Mouse (Mus musculus) kidney, embryonic 14.5 days (tissue): ENCODE measurements around the gene Spata18. TPM values are rescaled to one million over a fixed set of nuclear protein-coding genes. Genes with fewer than 3 reads are reported as not detected.
A peak's percentile ranks its signal among the peaks of the same experiment; 100 is the strongest.

Experiments
- ATAC-seq: fragments of 200-750 bp; cut with Nextera tagmentation; 2 replicates; pipeline ENCODE4 v1.8.0; 2017; ENCODE audit warnings: moderate number of reproducible peaks, mild to moderate bottlenecking, moderate TSS enrichment, moderate library complexity; ENCODE audit not compliant: low FRiP score, low TSS enrichment
- H3K27ac ChIP-seq: fragments of 300-500 bp; sonication (generic); 2 replicates; pipeline ENCODE4 v1.5.1; 2014; ENCODE audit warnings: low read depth, mild to moderate bottlenecking, low read length, moderate library complexity, mixed read lengths
- H3K27me3 ChIP-seq: fragments of 300-500 bp; sonication (generic); 2 replicates; pipeline ENCODE4 v1.6.1; 2014; ENCODE audit warnings: mild to moderate bottlenecking, low read length; ENCODE audit not compliant: control insufficient read depth, insufficient read depth
- H3K36me3 ChIP-seq: fragments of 300-500 bp; sonication (generic); 2 replicates; pipeline ENCODE4 v1.6.1; 2014; ENCODE audit warnings: low read length, mixed read lengths; ENCODE audit not compliant: control insufficient read depth, insufficient read depth
- H3K4me1 ChIP-seq: fragments of 300-500 bp; sonication (generic); 2 replicates; pipeline ENCODE4 v1.6.1; 2014; ENCODE audit warnings: low read length, mixed read lengths; ENCODE audit not compliant: control insufficient read depth, insufficient read depth
- H3K4me2 ChIP-seq: fragments of 300-500 bp; sonication (generic); replicated peaks from 2 replicates; pipeline ENCODE4 v1.6.1; 2014; ENCODE audit warnings: low read depth, mild to moderate bottlenecking, low read length
- H3K4me3 ChIP-seq: fragments of 300-500 bp; sonication (generic); 2 replicates; pipeline ENCODE4 v1.5.1; 2014; ENCODE audit warnings: mild to moderate bottlenecking, low read length
- H3K9ac ChIP-seq: fragments of 300-500 bp; sonication (generic); 2 replicates; pipeline ENCODE4 v1.6.1; 2014; ENCODE audit warnings: low read depth, mild to moderate bottlenecking, low read length, moderate library complexity
- H3K9me3 ChIP-seq: fragments of 300-500 bp; sonication (generic); 2 replicates; pipeline ENCODE4 v1.6.1; 2016; ENCODE audit warnings: low read length; ENCODE audit not compliant: control insufficient read depth
- WGBS: fragments of 180-500 bp; shearing (Covaris S2); extraction: QIAGEN DNeasy Blood & Tissue Kit; methylation state at CpG from one replicate; pipeline ENCODE4 v1.1.7; 2014; 5-methylcytosine and 5-hydroxymethylcytosine counted together
- polyA plus RNA-seq: library from polyadenylated mRNA; unstranded; fragments of >200 nt; fragmentation: Nextera tagmentation; extraction: Ambion mirVana; gene quantifications from 2 replicates; pipeline ENCODE4 v1.2.1, GENCODE M21; 2014

The Spata18 gene
- polyA plus RNA-seq = 0.16 and 0.20 TPM in 2 replicates

GRCm38 (mm10) chr5:73651061-73651854, at the start of gene Spata18:
Spata18 (plus strand) TSS chr5:73651379.
- Histone ChIP-seq H3K4me1 (peaks cover 17% of the 10 kb centered on the region), H3K27ac (no peak within 1 kb of the TSS), H3K4me2 (peak within 1 kb of the TSS; percentile 74), H3K4me3 (peak within 1 kb of the TSS; percentile 53), H3K27me3 (peaks cover 47% of the 10 kb centered on the region), H3K9ac (peak within 1 kb of the TSS; percentile 19), H3K9me3 (no peaks in the 10 kb centered on the region), H3K36me3 (no peaks in the 10 kb centered on the region)
- WGBS = under 1% methylated on average over 44 of the region's 57 CpGs
- ATAC-seq = peak; percentile 45; the same call in 1 of the 2 replicates

DNA sequence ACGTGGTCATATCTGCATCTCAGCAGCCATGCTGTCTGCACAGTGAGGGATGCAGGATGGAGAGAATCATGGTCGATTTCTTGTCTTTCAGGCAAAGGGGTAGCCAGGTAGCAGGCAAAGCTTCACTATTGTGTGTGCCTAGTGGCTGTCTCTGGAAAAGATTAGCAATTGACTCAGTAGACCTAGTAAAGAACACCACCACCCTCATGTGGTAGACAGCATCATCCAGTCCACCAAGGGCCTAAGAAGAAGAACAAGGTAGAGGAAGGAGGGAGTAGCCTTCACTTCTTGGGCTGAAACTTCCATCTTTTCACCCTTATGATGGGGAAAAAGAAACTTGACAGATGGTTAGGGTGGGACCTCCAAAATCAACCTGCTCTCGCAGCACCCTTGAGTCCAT, 48.3 kb upstream of the Spata18 start:
- no peaks in the 10 kb centered on the region for H3K9me3 ChIP-seq
- no peaks in the 10 kb centered on the region for H3K36me3 ChIP-seq
- H3K4me3 ChIP-seq = no peak overlapping the region
- WGBS = 81% methylated on average over 3 of the region's 3 CpGs
- no peaks in the 10 kb centered on the region for H3K27me3 ChIP-seq
- no peak overlapping the region for H3K27ac ChIP-seq
- no peak overlapping the region for H3K4me2 ChIP-seq
- no peaks in the 10 kb centered on the region for H3K4me1 ChIP-seq
- ATAC-seq = no peak
- no peak overlapping the region for H3K9ac ChIP-seq

DNA sequence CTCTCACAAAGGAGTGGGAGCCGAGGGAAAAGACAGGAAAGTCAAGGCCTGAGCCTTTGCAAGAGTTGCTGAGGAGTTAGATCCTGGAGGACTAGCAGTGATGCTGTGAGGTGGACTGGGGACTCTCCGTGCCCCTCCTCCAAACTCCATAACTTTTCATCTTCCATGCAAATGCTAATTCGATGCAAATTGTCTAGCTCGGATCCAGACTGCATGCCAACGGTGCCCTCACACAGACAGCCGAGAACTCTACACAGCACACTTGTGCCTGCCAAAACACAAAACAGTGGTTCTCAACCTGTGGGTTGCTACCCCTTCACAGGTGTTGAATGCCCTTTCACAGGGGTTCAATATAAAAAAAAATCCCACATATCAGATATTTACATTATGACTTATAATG, 46.6 kb upstream of the Spata18 start:
- no peaks in the 10 kb centered on the region for H3K36me3 ChIP-seq
- H3K27ac ChIP-seq = no peak overlapping the region
- no peak overlapping the region for H3K4me2 ChIP-seq
- no peaks in the 10 kb centered on the region for H3K9me3 ChIP-seq
- no peak for ATAC-seq
- no peaks in the 10 kb centered on the region for H3K27me3 ChIP-seq
- H3K4me3 ChIP-seq = no peak overlapping the region
- H3K9ac ChIP-seq = no peak overlapping the region
- 86% methylated on average over 6 of the region's 6 CpGs for WGBS
- H3K4me1 ChIP-seq = no peaks in the 10 kb centered on the region

- Histone ChIP-seq H3K27ac (no peak overlapping the region), H3K27me3 (no peaks in the 10 kb centered on the region), H3K4me3 (no peak overlapping the region), H3K9me3 (no peaks in the 10 kb centered on the region), H3K9ac (no peak overlapping the region), H3K4me2 (no peak overlapping the region), H3K4me1 (no peaks in the 10 kb centered on the region), H3K36me3 (no peaks in the 10 kb centered on the region)
- no peak for ATAC-seq
- 81% methylated on average over 6 of the region's 6 CpGs for WGBS
These were observed 46.2 kb upstream of the Spata18 start for GRCm38 (mm10) chr5:73604964-73605363.

GRCm38 (mm10) chr5:73611071-73611470, 40.1 kb upstream of the Spata18 start:
- Histone ChIP-seq H3K4me1 (no peaks in the 10 kb centered on the region), H3K36me3 (no peaks in the 10 kb centered on the region), H3K4me2 (no peak overlapping the region), H3K9me3 (no peaks in the 10 kb centered on the region), H3K9ac (no peak overlapping the region), H3K27me3 (no peaks in the 10 kb centered on the region), H3K4me3 (no peak overlapping the region), H3K27ac (no peak overlapping the region)
- ATAC-seq = no peak
- 94% methylated on average over 4 of the region's 4 CpGs for WGBS

GRCm38 (mm10) chr5:73613296-73613695, 37.9 kb upstream of the Spata18 start:
- H3K4me1 ChIP-seq = no peaks in the 10 kb centered on the region
- H3K9me3 ChIP-seq = no peaks in the 10 kb centered on the region
- H3K4me3 ChIP-seq = no peak overlapping the region
- no peaks in the 10 kb centered on the region for H3K36me3 ChIP-seq
- no peak for ATAC-seq
- no peaks in the 10 kb centered on the region for H3K27me3 ChIP-seq
- no peak overlapping the region for H3K27ac ChIP-seq
- WGBS = 83% methylated on average over 8 of the region's 8 CpGs
- no peak overlapping the region for H3K9ac ChIP-seq
- H3K4me2 ChIP-seq = no peak overlapping the region

- no peak overlapping the region for H3K27ac ChIP-seq
- H3K4me2 ChIP-seq = no peak overlapping the region
- H3K9ac ChIP-seq = no peak overlapping the region
- WGBS = 67% methylated on average over 7 of the region's 7 CpGs
- no peak overlapping the region for H3K4me3 ChIP-seq
- H3K9me3 ChIP-seq = no peaks in the 10 kb centered on the region
- no peaks in the 10 kb centered on the region for H3K4me1 ChIP-seq
- no peaks in the 10 kb centered on the region for H3K27me3 ChIP-seq
- no peaks in the 10 kb centered on the region for H3K36me3 ChIP-seq
- no peak for ATAC-seq
These were observed 36.0 kb upstream of the Spata18 start for GRCm38 (mm10) chr5:73615211-73615610.

DNA sequence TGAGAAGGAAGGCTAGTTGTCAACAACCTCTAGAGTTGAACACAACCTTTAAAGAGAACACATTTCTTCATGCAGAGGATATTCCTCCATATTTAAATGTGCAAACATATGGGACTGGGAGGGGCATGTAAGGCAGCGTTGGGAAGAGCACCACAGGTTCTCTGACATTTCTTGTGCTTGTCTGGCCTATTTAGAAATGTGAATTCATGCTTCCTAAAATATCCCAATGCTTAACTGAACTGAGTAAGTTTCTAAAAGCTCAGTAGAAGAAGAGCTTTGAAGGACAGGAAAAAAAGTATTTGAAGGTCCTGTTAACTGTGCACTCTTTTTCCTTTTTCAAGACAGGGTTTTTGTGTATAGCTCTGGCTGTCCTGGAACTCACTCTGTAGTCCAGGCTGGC, 32.2 kb upstream of the Spata18 start:
- no peaks in the 10 kb centered on the region for H3K27me3 ChIP-seq
- no peak overlapping the region for H3K27ac ChIP-seq
- H3K4me2 ChIP-seq = no peak overlapping the region
- 89% methylated on average over 1 of the region's 1 CpGs for WGBS
- H3K36me3 ChIP-seq = no peaks in the 10 kb centered on the region
- H3K4me3 ChIP-seq = no peak overlapping the region
- ATAC-seq = no peak
- H3K4me1 ChIP-seq = no peaks in the 10 kb centered on the region
- no peaks in the 10 kb centered on the region for H3K9me3 ChIP-seq
- H3K9ac ChIP-seq = no peak overlapping the region

- H3K9ac ChIP-seq = no peak overlapping the region
- H3K27me3 ChIP-seq = no peaks in the 10 kb centered on the region
- no peak overlapping the region for H3K27ac ChIP-seq
- no peak overlapping the region for H3K4me2 ChIP-seq
- H3K4me1 ChIP-seq = no peaks in the 10 kb centered on the region
- ATAC-seq = no peak
- 67% methylated on average over 1 of the region's 1 CpGs for WGBS
- no peak overlapping the region for H3K4me3 ChIP-seq
- H3K36me3 ChIP-seq = no peaks in the 10 kb centered on the region
- no peaks in the 10 kb centered on the region for H3K9me3 ChIP-seq
These were observed 25.7 kb upstream of the Spata18 start for GRCm38 (mm10) chr5:73625505-73625904.
